Mouse (Mus musculus): Measurements from ENCODE around the gene Vamp2. TPM values are rescaled to one million over a fixed set of nuclear protein-coding genes. Genes with fewer than 3 reads are reported as not detected.

Vamp2 gene
- polyA plus RNA-seq, 1 experiment from 2014 or later, result 385 TPM

DNA sequence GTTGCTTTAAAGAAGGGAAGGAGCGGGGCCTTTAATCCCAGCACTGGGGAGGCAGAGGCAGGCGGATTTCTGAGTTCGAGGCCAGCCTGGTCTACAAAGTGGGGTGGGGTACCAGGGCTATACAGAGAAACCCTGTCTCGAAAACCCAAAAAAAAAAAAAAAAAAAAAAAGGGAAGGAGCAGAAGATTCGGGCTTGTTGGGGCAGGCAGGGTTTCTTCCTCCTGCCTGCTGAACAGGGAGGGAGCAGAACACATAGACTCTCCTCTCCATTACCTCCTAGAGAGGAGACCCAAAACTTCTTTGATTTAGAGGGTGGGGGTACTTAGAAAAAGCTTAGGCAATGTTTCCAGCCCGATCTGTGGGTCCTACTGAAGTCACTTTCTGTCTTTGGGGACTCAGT is 47.1 kb downstream of the Vamp2 start:
- Histone ChIP-seq H3K27me3 (ENCODE audit: control insufficient read depth, insufficient read depth, low read length) (no peaks in the 10 kb centered on the region), H3K4me3 (ENCODE audit: low read depth, low read length) (no peak overlapping the region), H3K27ac (ENCODE audit: low read depth, low read length) (no peak overlapping the region), H3K36me3 (ENCODE audit: control insufficient read depth, insufficient read depth, low read length) (no peaks in the 10 kb centered on the region), H3K9me3 (ENCODE audit: control insufficient read depth, low read length) (no peaks in the 10 kb centered on the region), H3K9ac (replicated peaks; ENCODE audit: low read depth, low read length) (no peak overlapping the region), H3K4me2 (ENCODE audit: low read depth, low read length) (no peak overlapping the region), H3K4me1 (ENCODE audit: control insufficient read depth, insufficient read depth, low read length) (no peaks in the 10 kb centered on the region)
- WGBS, result 96% methylated on average over 5 of the region's 6 CpGs
- no peak for ATAC-seq (ENCODE audit: low read depth)

Other genes with a start within 250 kb of the Vamp2 start
- gene Ndel1, start 216.6 kb upstream of the Vamp2 start, polyA plus RNA-seq (2014; fragmentation: Nextera tagmentation; extraction: Ambion mirVana), result 96.3 and 109 TPM in 2 replicates
- gene Rnf222, start 199.9 kb upstream of the Vamp2 start, polyA plus RNA-seq (2014; fragmentation: Nextera tagmentation; extraction: Ambion mirVana), result not detected in 2 replicates
- gene Rpl26, start 186.9 kb upstream of the Vamp2 start, polyA plus RNA-seq (2014; fragmentation: Nextera tagmentation; extraction: Ambion mirVana), result 594 and 606 TPM in 2 replicates
- 0.89 and 1.3 TPM in 2 replicates for gene Odf4, start 161.4 kb upstream of the Vamp2 start, polyA plus RNA-seq (2014; fragmentation: Nextera tagmentation; extraction: Ambion mirVana)
- 20.4 and 24.7 TPM in 2 replicates for gene Arhgef15, start 131.0 kb upstream of the Vamp2 start, polyA plus RNA-seq (2014; fragmentation: Nextera tagmentation; extraction: Ambion mirVana)
- gene Slc25a35, start 120.4 kb upstream of the Vamp2 start, polyA plus RNA-seq (2014; fragmentation: Nextera tagmentation; extraction: Ambion mirVana), result 1.6 and 2.2 TPM in 2 replicates
- 25.5 and 30.6 TPM in 2 replicates for gene Rangrf, start 113.3 kb upstream of the Vamp2 start, polyA plus RNA-seq (2014; fragmentation: Nextera tagmentation; extraction: Ambion mirVana)
- 16.0 and 16.5 TPM in 2 replicates for gene Pfas, start 80.0 kb upstream of the Vamp2 start, polyA plus RNA-seq (2014; fragmentation: Nextera tagmentation; extraction: Ambion mirVana)
- gene Ctc1, start 72.6 kb upstream of the Vamp2 start, polyA plus RNA-seq (2014; fragmentation: Nextera tagmentation; extraction: Ambion mirVana), result 51.8 and 59.3 TPM in 2 replicates
- 8.7 and 12.8 TPM in 2 replicates for gene Aurkb, start 42.8 kb upstream of the Vamp2 start, polyA plus RNA-seq (2014; fragmentation: Nextera tagmentation; extraction: Ambion mirVana)
- 16.1 and 17.7 TPM in 2 replicates for gene Borcs6, start 28.8 kb upstream of the Vamp2 start, polyA plus RNA-seq (2014; fragmentation: Nextera tagmentation; extraction: Ambion mirVana)
- 24.7 and 27.7 TPM in 2 replicates for gene Tmem107, start 17.7 kb upstream of the Vamp2 start, polyA plus RNA-seq (2014; fragmentation: Nextera tagmentation; extraction: Ambion mirVana)
- 6.5 and 9.4 TPM in 2 replicates for gene Per1, start 6.7 kb downstream of the Vamp2 start, polyA plus RNA-seq (2014; fragmentation: Nextera tagmentation; extraction: Ambion mirVana)
- gene Hes7, start 31.9 kb downstream of the Vamp2 start, polyA plus RNA-seq (2014; fragmentation: Nextera tagmentation; extraction: Ambion mirVana), result 0.43 and 0.52 TPM in 2 replicates
- 0.33 and 0.48 TPM in 2 replicates for gene 9130213A22Rik, start 34.1 kb downstream of the Vamp2 start, polyA plus RNA-seq (2014; fragmentation: Nextera tagmentation; extraction: Ambion mirVana)
- 2.2 and 5.0 TPM in 2 replicates for gene Aloxe3, start 37.4 kb downstream of the Vamp2 start, polyA plus RNA-seq (2014; fragmentation: Nextera tagmentation; extraction: Ambion mirVana)
- 0.43 and 0.67 TPM in 2 replicates for gene Alox12b, start 68.5 kb downstream of the Vamp2 start, polyA plus RNA-seq (2014; fragmentation: Nextera tagmentation; extraction: Ambion mirVana)
- gene Alox8, start 109.4 kb downstream of the Vamp2 start, polyA plus RNA-seq (2014; fragmentation: Nextera tagmentation; extraction: Ambion mirVana), result 0.24 and 0.43 TPM in 2 replicates
- 0.35 and 0.62 TPM in 2 replicates for gene Gucy2e, start 148.5 kb downstream of the Vamp2 start, polyA plus RNA-seq (2014; fragmentation: Nextera tagmentation; extraction: Ambion mirVana)
- gene Cntrob, start 235.3 kb downstream of the Vamp2 start, polyA plus RNA-seq (2014; fragmentation: Nextera tagmentation; extraction: Ambion mirVana), result 10.3 and 15.7 TPM in 2 replicates
- gene Trappc1, start 235.5 kb downstream of the Vamp2 start, polyA plus RNA-seq (2014; fragmentation: Nextera tagmentation; extraction: Ambion mirVana), result 191 and 200 TPM in 2 replicates
- gene Kcnab3, start 237.8 kb downstream of the Vamp2 start, polyA plus RNA-seq (2014; fragmentation: Nextera tagmentation; extraction: Ambion mirVana), result 5.7 and 7.3 TPM in 2 replicates